Mouse (Mus musculus) erythroblast, embryonic 14.5 days (primary cell): ENCODE measurements around the gene Trpm6.

Experiments
- GATA1 ChIP-seq: IDR thresholded peaks from 2 replicates; pipeline ENCODE4 v1.6.1; 2012; ENCODE audit warnings: low read length, inconsistent platforms, mixed read lengths
- TAL1 ChIP-seq: IDR thresholded peaks from 3 replicates; pipeline ENCODE4 v1.6.1; 2012; ENCODE audit warnings: low read length, inconsistent platforms, mixed read lengths

DNA sequence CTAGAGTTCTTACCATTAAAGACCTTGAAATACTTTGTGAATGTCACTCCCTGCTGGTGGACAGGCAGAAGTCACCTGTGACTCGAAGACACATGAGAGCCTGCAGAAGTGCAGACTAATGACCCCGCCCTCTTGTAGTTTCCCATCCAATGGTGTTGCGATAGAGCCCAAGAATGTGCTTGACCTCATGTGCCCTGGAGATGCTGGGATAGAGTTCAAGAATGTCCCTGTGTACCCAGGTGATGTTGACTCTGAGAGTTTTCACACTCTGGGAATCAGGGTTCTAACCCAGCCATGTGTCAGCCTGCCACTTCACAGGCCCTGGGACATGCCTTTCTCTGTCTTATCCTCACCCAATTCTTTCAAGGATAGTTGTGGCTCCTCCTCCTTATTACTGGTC, 81.4 kb downstream of the Trpm6 start:
- TF ChIP-seq TAL1 (no peak), GATA1 (no peak)
